Comparison of ENCODE assay signal across 13 mouse cellular contexts in the genomic region with DNA sequence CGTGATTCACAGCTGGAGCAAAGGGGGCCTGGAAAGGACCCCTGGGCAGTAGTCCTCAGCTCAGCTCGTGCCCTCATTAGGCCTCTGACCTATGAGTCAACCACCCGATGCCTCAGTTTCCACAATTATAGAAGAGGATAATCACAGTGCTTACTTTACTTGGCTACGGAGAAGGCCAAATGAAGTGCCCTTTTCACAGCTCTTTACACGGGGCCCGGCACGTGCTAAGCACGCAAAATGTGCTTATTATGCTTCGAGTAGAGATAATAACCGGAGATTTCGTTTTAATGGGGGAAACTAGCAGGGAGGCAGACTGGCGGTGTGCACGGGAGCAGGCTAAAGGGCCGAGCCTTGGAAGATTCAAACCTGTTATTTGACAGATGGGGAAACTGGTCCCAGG.
DNase-seq lines count a peak whose midpoint lies in the region; ATAC-seq and TF ChIP-seq lines count a peak whose summit lies in the region.
"Had no signal": no experiment of that assay in that cellular context is flagged by ENCODE, and none has a peak within 500 bp of the region (broad histone marks: within the 10 kb centered on the region; RNA-seq: fewer than 3 reads in every experiment).

No protein-coding gene starts in this region.

- peaks cover 26% of the 10 kb centered on the region for H3K4me1 ChIP-seq in lung, postnatal 0 days (ENCODE audit: insufficient read depth, low read depth, low read length)
- peaks cover 13% of the 10 kb centered on the region for H3K4me1 ChIP-seq in intestine, postnatal 0 days (replicated peaks; ENCODE audit: control insufficient read depth, insufficient read depth, low read length)
- peaks cover 20% of the 10 kb centered on the region for H3K4me1 ChIP-seq in stomach, embryonic 14.5 days (ENCODE audit: control insufficient read depth, insufficient read depth, low read length)

- H3K27ac ChIP-seq in lung, postnatal 0 days (ENCODE audit: low read length) = peak overlapping the region; percentile 62
- peak overlapping the region; percentile 5; the same call in 1 of the 2 replicates for H3K27ac ChIP-seq in intestine, postnatal 0 days (ENCODE audit: low read depth, low read length)
- peak overlapping the region; percentile 85; the same call in 1 of the 2 replicates for H3K27ac ChIP-seq in stomach, embryonic 14.5 days (ENCODE audit: low read length)
- H3K27ac ChIP-seq: neural tube, embryonic 12.5 days had no signal

- no peak for TF ChIP-seq EP300 in lung, postnatal 0 days (IDR thresholded peaks at IDR 0.05)

- H3K27me3 ChIP-seq in lung, postnatal 0 days (replicated peaks; ENCODE audit: insufficient read depth, low read length) = no peaks in the 10 kb centered on the region
- H3K27me3 ChIP-seq in intestine, postnatal 0 days (replicated peaks; ENCODE audit: control insufficient read depth, insufficient read depth, low read length) = no peaks in the 10 kb centered on the region
- no peaks in the 10 kb centered on the region for H3K27me3 ChIP-seq in stomach, embryonic 14.5 days (ENCODE audit: control insufficient read depth, insufficient read depth, low read length)
- H3K27me3 ChIP-seq: neural tube, embryonic 12.5 days; Patski had no signal

- no peak overlapping the region for H3K4me2 ChIP-seq in lung, postnatal 0 days (replicated peaks; ENCODE audit: low read depth, low read length)
- H3K4me2 ChIP-seq in intestine, postnatal 0 days (replicated peaks; ENCODE audit: low read depth) = no peak overlapping the region; the same call in 1 of the 2 replicates
- H3K4me2 ChIP-seq in stomach, embryonic 14.5 days (replicated peaks; ENCODE audit: low read depth, low read length) = no peak overlapping the region
- H3K4me2 ChIP-seq: neural tube, embryonic 12.5 days had no signal

- H3K4me3 ChIP-seq in lung, postnatal 0 days (ENCODE audit: low read depth, low read length) = no peak overlapping the region
- H3K4me3 ChIP-seq in intestine, postnatal 0 days (ENCODE audit: low read depth, low read length) = no peak overlapping the region
- no peak overlapping the region for H3K4me3 ChIP-seq in stomach, embryonic 14.5 days (ENCODE audit: low read depth, low read length)
- H3K4me3 ChIP-seq: neural tube, embryonic 12.5 days had no signal

- no peak overlapping the region for H3K9ac ChIP-seq in lung, postnatal 0 days (replicated peaks; ENCODE audit: low read depth)
- H3K9ac ChIP-seq in intestine, postnatal 0 days (ENCODE audit: low read depth, low read length) = no peak overlapping the region
- no peak overlapping the region for H3K9ac ChIP-seq in stomach, embryonic 14.5 days (replicated peaks; ENCODE audit: low read depth, low read length)
- H3K9ac ChIP-seq: neural tube, embryonic 12.5 days had no signal

- peak; percentile 97 for DNase-seq in heart, adult 11 months
- no peak for DNase-seq in heart, adult 8-10 months (ENCODE audit: low spot score)
- no peak for DNase-seq in lung, postnatal 0 days (ENCODE audit: low spot score)
- DNase-seq in lung, postnatal 14 days = no peak
- DNase-seq in frontal cortex, postnatal 25 days (ENCODE audit: low spot score in 2 of 2) = no peak
- DNase-seq: cerebellum, adult 2 months; lung, adult 2 months; right cerebral cortex, postnatal 14 days had no signal

- no peaks in the 10 kb centered on the region for H3K9me3 ChIP-seq in lung, postnatal 0 days (ENCODE audit: low read length)
- H3K9me3 ChIP-seq in intestine, postnatal 0 days (ENCODE audit: control insufficient read depth) = no peaks in the 10 kb centered on the region
- no peaks in the 10 kb centered on the region for H3K9me3 ChIP-seq in stomach, embryonic 14.5 days (ENCODE audit: control insufficient read depth, low read depth, low read length)
- H3K9me3 ChIP-seq: neural tube, embryonic 12.5 days had no signal

- TF ChIP-seq CTCF in lung, postnatal 0 days (IDR thresholded peaks at IDR 0.05) = no peak
- TF ChIP-seq CTCF in intestine, postnatal 0 days (IDR thresholded peaks at IDR 0.05; ENCODE audit: low read depth) = no peak

- H3K36me3 ChIP-seq in lung, postnatal 0 days (ENCODE audit: insufficient read depth, low read length) = no peaks in the 10 kb centered on the region
- no peaks in the 10 kb centered on the region for H3K36me3 ChIP-seq in intestine, postnatal 0 days (ENCODE audit: control insufficient read depth, insufficient read depth)
- no peaks in the 10 kb centered on the region for H3K36me3 ChIP-seq in stomach, embryonic 14.5 days (ENCODE audit: control insufficient read depth, insufficient read depth, low read length)
- H3K36me3 ChIP-seq: neural tube, embryonic 12.5 days had no signal

- WGBS in lung, postnatal 0 days = 33% methylated on average over 14 of the region's 14 CpGs
- 57% methylated on average over 14 of the region's 14 CpGs for WGBS in intestine, postnatal 0 days
- 60% methylated on average over 14 of the region's 14 CpGs for WGBS in stomach, embryonic 14.5 days

- no peak for ATAC-seq in lung, postnatal 0 days
- ATAC-seq in intestine, postnatal 0 days = no peak
- no peak for ATAC-seq in stomach, embryonic 14.5 days (ENCODE audit: insufficient number of reproducible peaks, insufficient read depth, low FRiP score, low read depth)
- ATAC-seq in monocyte, adult 5-6 weeks (replicated peaks; ENCODE audit: insufficient number of reproducible peaks, low FRiP score, low TSS enrichment, poor library complexity, severe bottlenecking) = no peak
- ATAC-seq: Patski had no signal

Comparison
In these comparisons a context has a peak if more than half of its experiments do, and no peak if none do; other contexts are left out.
1. H3K27ac ChIP-seq: peak in every context shown above with its lines; median percentile 85 in stomach, embryonic 14.5 days; 62 in lung, postnatal 0 days; 5 in intestine, postnatal 0 days.